Mouse (Mus musculus) retina, adult 2 months (tissue): ENCODE data around the gene Mcts2.

Source experiments
- DNase-seq: peaks from one replicate; pipeline ENCODE4 v3.0.0-alpha.2; 2012; ENCODE audit warnings: low read depth, low spot score

Mcts2 gene

DNA sequence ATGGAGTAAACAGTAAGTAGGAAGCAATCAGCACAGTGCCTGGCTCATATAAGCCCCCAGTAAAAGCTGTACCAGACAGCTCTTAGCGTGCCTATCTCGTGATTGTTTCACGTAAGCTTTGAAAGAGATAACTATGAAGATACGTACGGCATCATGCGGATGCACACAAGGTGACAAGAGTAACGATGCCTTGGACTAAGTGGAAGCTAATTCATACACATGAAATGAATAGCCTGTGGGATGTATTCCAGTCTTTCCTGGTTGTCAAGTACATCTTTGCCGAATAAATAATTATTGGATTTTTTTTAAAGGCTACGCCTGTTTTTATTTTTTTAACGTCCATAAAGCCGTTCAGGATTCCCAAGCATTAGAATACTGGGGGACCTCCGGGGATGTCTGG, 436 bp upstream of the Mcts2 start:
- no peak for DNase-seq

DNA sequence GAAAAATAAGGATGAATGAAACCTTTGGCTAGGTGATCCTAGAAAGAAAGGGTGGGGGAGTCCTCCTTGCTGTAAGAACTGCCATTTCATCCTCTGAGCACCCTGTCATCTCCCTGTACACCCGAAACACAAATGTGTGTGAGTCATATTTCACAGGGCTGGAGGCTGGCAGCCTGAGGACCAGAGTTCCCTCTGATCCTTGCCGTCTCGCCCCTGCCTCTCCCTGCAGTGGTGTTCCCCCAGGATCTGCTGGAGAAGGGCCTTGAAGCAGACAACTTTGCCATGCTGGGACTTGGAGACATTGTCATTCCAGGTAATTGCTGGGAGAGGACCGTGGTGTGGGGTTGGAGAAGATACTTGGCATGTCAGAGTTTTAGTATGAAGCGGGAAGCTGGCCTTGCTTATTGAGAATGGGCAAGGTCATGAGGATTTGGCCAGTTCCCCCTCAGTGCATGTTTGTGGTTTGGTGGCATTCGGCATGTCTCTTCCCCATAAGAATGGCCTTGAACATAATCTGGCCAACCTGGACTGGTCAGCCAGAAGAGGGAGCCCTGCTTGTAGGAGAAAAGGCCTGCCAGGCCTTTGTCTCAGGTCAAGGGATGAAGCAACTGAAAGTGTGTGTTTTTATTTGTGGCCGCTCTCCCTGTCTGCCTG, 4.9 kb downstream of the Mcts2 start:
- DNase-seq, result no peak

- DNase-seq, result no peak
These were observed 6.4 kb downstream of the Mcts2 start for GRCm38 (mm10) chr2:152693233-152693632.

GRCm38 (mm10) chr2:152693735-152694134, 6.9 kb downstream of the Mcts2 start:
- no peak for DNase-seq

GRCm38 (mm10) chr2:152694708-152695107, 7.9 kb downstream of the Mcts2 start:
- no peak for DNase-seq

GRCm38 (mm10) chr2:152696016-152696415, 9.2 kb downstream of the Mcts2 start:
- DNase-seq, result no peak

- peak; percentile 80 for DNase-seq
These were observed 9.8 kb downstream of the Mcts2 start for GRCm38 (mm10) chr2:152696476-152697164.

DNA sequence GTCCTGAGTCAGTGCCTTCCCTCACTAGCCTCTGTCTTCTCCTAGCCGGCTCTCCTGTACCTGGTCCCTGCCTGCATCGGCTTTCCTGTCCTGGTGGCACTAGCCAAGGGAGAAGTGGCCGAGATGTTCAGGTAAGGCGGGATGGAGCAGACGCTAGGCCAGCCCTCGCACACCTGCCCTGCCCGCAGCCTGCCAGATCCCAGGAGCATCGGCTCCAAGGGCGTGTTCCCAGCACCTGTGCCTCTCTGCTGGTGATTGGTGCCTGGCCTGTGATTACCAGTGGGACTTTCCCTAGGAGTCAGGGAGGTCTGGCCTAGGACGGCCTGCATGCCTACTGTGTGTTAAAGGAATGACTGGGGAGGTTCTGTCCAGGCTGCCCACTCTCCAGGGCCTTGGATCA, 13.3 kb downstream of the Mcts2 start:
- DNase-seq, result no peak

DNA sequence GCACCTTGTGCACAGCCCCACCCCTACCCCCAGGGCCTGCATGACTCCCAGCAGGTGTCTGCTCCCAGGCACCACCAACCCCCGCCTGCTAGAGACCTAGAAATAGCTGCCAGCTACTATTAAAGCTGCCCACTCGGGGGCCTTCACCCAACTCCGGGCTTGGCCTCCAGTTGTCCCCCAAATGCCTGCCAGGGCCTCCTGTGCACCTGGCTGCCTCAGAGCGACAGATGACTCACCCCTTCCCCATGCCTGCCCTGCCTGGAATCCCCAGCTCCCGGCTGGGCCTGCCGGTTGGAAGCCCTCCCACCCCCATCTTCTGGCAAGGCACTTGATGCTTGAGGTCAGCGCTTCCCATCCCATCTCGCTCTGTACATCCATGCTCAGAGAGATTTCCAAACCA, 13.9 kb downstream of the Mcts2 start:
- no peak for DNase-seq

GRCm38 (mm10) chr2:152703596-152704255, 16.9 kb downstream of the Mcts2 start:
- no peak for DNase-seq

- DNase-seq, result no peak
These were observed 17.4 kb downstream of the Mcts2 start for GRCm38 (mm10) chr2:152704256-152704605.

DNA sequence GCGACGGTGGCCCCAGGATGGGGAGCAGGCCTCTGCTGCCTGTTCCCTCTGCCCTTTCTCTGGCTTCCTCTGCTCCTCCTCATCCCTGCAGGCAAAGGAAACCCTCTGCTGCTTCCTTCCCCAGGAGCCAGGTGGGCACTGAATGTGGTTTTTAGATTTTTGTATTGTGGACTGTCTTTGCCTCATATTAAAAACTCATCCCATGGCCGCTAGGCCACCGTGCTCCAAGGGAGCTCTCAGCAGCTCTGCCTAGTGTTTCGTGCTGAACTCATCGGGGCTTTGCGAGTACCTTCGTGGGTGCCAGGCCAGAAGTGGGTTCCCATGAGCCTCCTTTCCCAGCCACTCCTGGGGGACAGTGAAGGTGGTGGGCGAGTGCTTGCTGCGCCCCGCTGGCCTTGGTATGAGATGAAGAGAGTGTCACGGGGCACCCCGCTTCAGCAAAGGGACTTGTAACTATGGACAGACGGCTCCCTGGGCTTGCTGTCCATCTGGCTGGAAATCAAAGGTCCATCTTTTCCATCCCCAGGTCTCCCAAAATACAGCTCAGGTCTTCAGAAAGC, 18.1 kb downstream of the Mcts2 start:
- DNase-seq, result no peak

- no peak for DNase-seq
These were observed 19.2 kb downstream of the Mcts2 start for GRCm38 (mm10) chr2:152705993-152706571.

GRCm38 (mm10) chr2:152707186-152707585, 20.4 kb downstream of the Mcts2 start:
- no peak for DNase-seq

DNA sequence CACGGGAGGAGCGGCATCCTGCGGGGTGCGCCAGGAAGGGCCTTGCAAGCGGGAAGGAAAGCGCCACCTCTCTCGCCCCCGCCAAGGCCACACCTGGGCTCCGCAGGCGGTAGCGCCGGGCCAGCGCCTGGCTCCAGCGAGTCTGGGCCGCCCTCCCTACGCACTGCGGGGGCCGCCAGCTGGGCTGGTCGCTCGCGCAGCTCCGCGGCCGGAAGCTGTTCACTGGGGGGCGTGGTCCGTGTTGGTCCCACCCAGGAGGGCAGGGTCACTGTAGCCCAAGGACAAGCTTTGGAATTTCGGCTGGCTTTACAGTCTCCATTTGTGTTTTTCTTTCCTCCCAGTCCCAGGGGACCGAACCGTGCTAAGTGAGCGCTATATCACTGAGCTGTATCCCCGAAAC, 20.8 kb downstream of the Mcts2 start:
- DNase-seq, result no peak

DNA sequence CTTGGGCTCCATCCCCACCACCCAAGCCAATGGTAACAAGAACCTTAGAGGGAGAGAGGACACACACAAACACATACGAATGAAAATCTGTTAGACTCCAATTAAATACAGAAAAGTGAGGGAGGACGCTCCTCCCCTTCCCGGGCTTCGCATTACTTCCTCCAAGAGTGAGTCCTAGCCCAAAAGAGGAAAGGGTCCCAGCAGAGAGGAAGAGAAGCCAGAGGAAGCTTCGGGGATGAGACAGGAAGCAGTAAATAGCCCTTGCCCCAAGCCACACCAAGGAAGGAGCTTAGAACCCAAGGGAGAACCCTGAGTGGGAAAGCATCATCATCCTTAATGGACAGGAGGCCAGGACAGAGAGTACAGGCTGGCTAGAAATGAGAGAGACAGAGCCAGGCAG, 22.2 kb downstream of the Mcts2 start:
- no peak for DNase-seq

- DNase-seq, result no peak
These were observed 29.5 kb downstream of the Mcts2 start for GRCm38 (mm10) chr2:152716241-152716772.

DNA sequence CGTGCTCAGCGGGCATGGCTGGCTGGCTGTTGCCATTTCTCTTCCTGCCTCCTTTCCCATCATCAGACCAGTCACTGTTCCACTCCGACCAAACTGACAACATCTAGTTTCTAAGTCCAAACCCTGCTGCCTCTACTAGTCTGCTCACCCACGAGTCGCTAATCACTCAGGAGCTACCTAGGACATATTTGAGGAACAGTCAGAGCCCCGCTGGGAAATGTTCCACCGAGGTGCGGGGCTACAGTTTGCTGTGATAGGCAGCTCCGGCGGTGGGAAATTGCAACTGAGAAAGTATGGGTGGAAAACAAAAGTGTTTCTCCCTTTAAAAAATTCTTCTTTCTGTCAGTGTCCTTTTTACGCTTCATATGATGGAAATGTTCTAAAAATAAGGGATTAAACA, 30.8 kb downstream of the Mcts2 start:
- DNase-seq, result no peak

- no peak for DNase-seq
These were observed 31.2 kb downstream of the Mcts2 start for GRCm38 (mm10) chr2:152718076-152718475.

- no peak for DNase-seq
These were observed 37.0 kb downstream of the Mcts2 start for GRCm38 (mm10) chr2:152723651-152724331.

- DNase-seq, result no peak
These were observed 37.5 kb downstream of the Mcts2 start for GRCm38 (mm10) chr2:152724332-152724723.
